Mouse (Mus musculus): ENCODE results near the gene Mpo. TPM values are rescaled to one million over a fixed set of nuclear protein-coding genes. Genes with fewer than 3 reads are reported as not detected.

Mpo gene
- not detected for polyA plus RNA-seq (2014; fragmentation: Illumina TruSeq; extraction: RNeasy Lipid Tissue Mini Kit (QIAGEN cat#74804); ENCODE audit: low read depth, low replicate concordance)

GRCm38 (mm10) chr11:87793460-87793859 is at the start of gene Mpo:
TSS of gene Mpo (plus strand) at chr11:87793581.

GRCm38 (mm10) chr11:87760301-87761081 is 32.9 kb upstream of the Mpo start, which contains the start of gene Tspoap1:
TSS of gene Tspoap1 (plus strand) at chr11:87760541.

GRCm38 (mm10) chr11:87828239-87828900 is 35.0 kb downstream of the Mpo start, which contains the start of gene Lpo:
TSS of gene Lpo (minus strand) at chr11:87828289.

GRCm38 (mm10) chr11:87852690-87853596 is 59.6 kb downstream of the Mpo start, which contains the start of gene Mks1:
TSS of gene Mks1 (plus strand) at chr11:87853215.

Other genes with a start within 250 kb of the Mpo start
- gene Gm11492, start 226.9 kb upstream of the Mpo start, polyA plus RNA-seq (2014; fragmentation: Illumina TruSeq; extraction: RNeasy Lipid Tissue Mini Kit (QIAGEN cat#74804); ENCODE audit: low read depth, low replicate concordance): not detected
- 12.4 TPM for gene Sept4, start 224.7 kb upstream of the Mpo start, polyA plus RNA-seq (2014; fragmentation: Illumina TruSeq; extraction: RNeasy Lipid Tissue Mini Kit (QIAGEN cat#74804); ENCODE audit: low read depth, low replicate concordance)
- 22.0 TPM for gene Mtmr4, start 201.4 kb upstream of the Mpo start, polyA plus RNA-seq (2014; fragmentation: Illumina TruSeq; extraction: RNeasy Lipid Tissue Mini Kit (QIAGEN cat#74804); ENCODE audit: low read depth, low replicate concordance)
- not detected for gene Hsf5, start 176.4 kb upstream of the Mpo start, polyA plus RNA-seq (2014; fragmentation: Illumina TruSeq; extraction: RNeasy Lipid Tissue Mini Kit (QIAGEN cat#74804); ENCODE audit: low read depth, low replicate concordance)
- gene Rnf43, start 130.9 kb upstream of the Mpo start, polyA plus RNA-seq (2014; fragmentation: Illumina TruSeq; extraction: RNeasy Lipid Tissue Mini Kit (QIAGEN cat#74804); ENCODE audit: low read depth, low replicate concordance): 2.2 TPM
- gene Supt4a, start 56.0 kb upstream of the Mpo start, polyA plus RNA-seq (2014; fragmentation: Illumina TruSeq; extraction: RNeasy Lipid Tissue Mini Kit (QIAGEN cat#74804); ENCODE audit: low read depth, low replicate concordance): 22.3 TPM
- not detected for gene Tspoap1, start 33.0 kb upstream of the Mpo start, polyA plus RNA-seq (2014; fragmentation: Illumina TruSeq; extraction: RNeasy Lipid Tissue Mini Kit (QIAGEN cat#74804); ENCODE audit: low read depth, low replicate concordance)
- gene Lpo, start 34.7 kb downstream of the Mpo start, polyA plus RNA-seq (2014; fragmentation: Illumina TruSeq; extraction: RNeasy Lipid Tissue Mini Kit (QIAGEN cat#74804); ENCODE audit: low read depth, low replicate concordance): not detected
- 3.0 TPM for gene Mks1, start 59.6 kb downstream of the Mpo start, polyA plus RNA-seq (2014; fragmentation: Illumina TruSeq; extraction: RNeasy Lipid Tissue Mini Kit (QIAGEN cat#74804); ENCODE audit: low read depth, low replicate concordance)
- not detected for gene Epx, start 82.0 kb downstream of the Mpo start, polyA plus RNA-seq (2014; fragmentation: Illumina TruSeq; extraction: RNeasy Lipid Tissue Mini Kit (QIAGEN cat#74804); ENCODE audit: low read depth, low replicate concordance)
- gene Olfr462, start 98.7 kb downstream of the Mpo start, polyA plus RNA-seq (2014; fragmentation: Illumina TruSeq; extraction: RNeasy Lipid Tissue Mini Kit (QIAGEN cat#74804); ENCODE audit: low read depth, low replicate concordance): not detected
- gene Olfr463, start 103.8 kb downstream of the Mpo start, polyA plus RNA-seq (2014; fragmentation: Illumina TruSeq; extraction: RNeasy Lipid Tissue Mini Kit (QIAGEN cat#74804); ENCODE audit: low read depth, low replicate concordance): not detected
- not detected for gene Olfr464, start 127.4 kb downstream of the Mpo start, polyA plus RNA-seq (2014; fragmentation: Illumina TruSeq; extraction: RNeasy Lipid Tissue Mini Kit (QIAGEN cat#74804); ENCODE audit: low read depth, low replicate concordance)
- gene Dynll2, start 194.0 kb downstream of the Mpo start, polyA plus RNA-seq (2014; fragmentation: Illumina TruSeq; extraction: RNeasy Lipid Tissue Mini Kit (QIAGEN cat#74804); ENCODE audit: low read depth, low replicate concordance): 224 TPM

All from adrenal gland, adult 10 weeks (tissue).